Mouse (Mus musculus) testis, adult 2 months (tissue): ENCODE data around the gene Slc46a2.

ENCODE experiments used
- CTCF ChIP-seq: fragments of 200-500 bp; IDR thresholded peaks from 2 replicates; pipeline ENCODE4 v1.5.1; 2012; ENCODE audit warnings: low read depth, mild to moderate bottlenecking, inconsistent platforms, low read length, moderate library complexity; ENCODE audit not compliant: control insufficient read depth, insufficient read depth, insufficient replicate concordance
- POLR2A ChIP-seq: fragments of 200-500 bp; IDR thresholded peaks from 2 replicates; pipeline ENCODE4 v1.6.1; 2012; ENCODE audit warnings: low read depth, mild to moderate bottlenecking, inconsistent platforms, low read length, moderate library complexity; ENCODE audit not compliant: control insufficient read depth

DNA sequence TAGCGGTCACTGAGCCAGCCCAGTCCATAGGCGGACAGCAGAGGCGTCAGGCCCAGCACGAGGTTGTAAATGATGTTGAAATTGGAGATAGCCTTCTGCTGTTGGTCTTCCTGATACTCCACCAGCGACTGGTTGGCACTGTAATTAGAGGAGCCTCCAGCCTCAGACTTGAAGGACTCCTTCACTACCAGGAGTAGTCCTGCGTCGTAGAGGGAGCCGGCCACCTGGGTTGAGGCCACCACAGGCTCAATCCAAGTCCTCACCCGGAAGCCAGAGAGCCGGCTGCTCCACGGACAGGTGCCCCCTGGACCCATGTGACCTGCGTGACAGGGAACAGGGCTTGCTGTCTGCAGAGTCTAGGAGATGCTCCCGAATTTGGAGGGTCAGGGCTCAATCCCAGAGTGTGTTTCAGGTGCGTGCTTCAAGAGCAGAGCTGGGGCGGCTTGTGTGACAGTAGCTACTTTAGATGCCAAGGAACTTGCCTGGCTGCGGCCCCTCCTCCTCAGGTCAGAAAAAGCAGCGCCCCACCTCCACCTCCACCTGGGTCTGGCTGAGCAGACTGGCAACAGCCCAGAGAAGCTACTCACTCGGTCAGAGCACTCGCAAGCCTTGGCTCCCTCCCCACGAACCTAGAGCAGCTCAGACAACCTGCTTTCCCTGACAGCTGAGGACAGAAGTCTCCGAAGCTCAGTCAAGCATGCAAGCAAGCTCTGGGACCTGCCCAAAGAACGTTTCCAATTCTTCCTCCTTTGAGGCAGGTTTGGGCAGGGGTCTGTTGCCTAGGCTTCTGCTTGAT, at the start of gene Slc46a2:
- TF ChIP-seq POLR2A (no peak), CTCF (no peak)
